Mouse (Mus musculus) gastrocnemius, postnatal 36 days (tissue): ENCODE data around the gene Cdsn. TPM values are rescaled to one million over a fixed set of nuclear protein-coding genes. Genes with fewer than 3 reads are reported as not detected.
"Not testable (repeated sequence)": the region's sequence is repeated elsewhere in the genome, so short reads cannot be mapped to it uniquely, and the experiment has no call there.

Experiments used
- DNase-seq, 2 experiments: peaks; one replicate each; pipeline ENCODE4 v3.0.0; 2022
- intact Hi-C: fragments of 180-260 bp; cut with DNase I; formaldehyde crosslinking; loops from one replicate; pipeline ENCODE4 v1.15.1; 2025
- long read RNA-seq, 2 experiments: library from polyadenylated mRNA; stranded (forward); transcript quantifications; one replicate each; pipeline ENCODE4 v2.0.0; 2021
- total RNA-seq, 2 experiments: library from RNA; stranded (reverse); gene quantifications; 2 replicates each; pipeline ENCODE4 v1.2.3; 2021

The Cdsn gene
- not detected for total RNA-seq
- long read RNA-seq, experiment 1 = 0 reads
- long read RNA-seq, experiment 2 = 0 reads

- no peak for DNase-seq
- intact Hi-C loops = no loop called here
Observed at GRCm38 (mm10) chr17:35551881-35552414, at the start of gene Cdsn. Gene Cdsn (plus strand): TSS chr17:35552128.

- no peak for DNase-seq
- intact Hi-C loops = no loop called here
Observed at GRCm38 (mm10) chr17:35502226-35502625, 49.7 kb upstream of the Cdsn start.

DNA sequence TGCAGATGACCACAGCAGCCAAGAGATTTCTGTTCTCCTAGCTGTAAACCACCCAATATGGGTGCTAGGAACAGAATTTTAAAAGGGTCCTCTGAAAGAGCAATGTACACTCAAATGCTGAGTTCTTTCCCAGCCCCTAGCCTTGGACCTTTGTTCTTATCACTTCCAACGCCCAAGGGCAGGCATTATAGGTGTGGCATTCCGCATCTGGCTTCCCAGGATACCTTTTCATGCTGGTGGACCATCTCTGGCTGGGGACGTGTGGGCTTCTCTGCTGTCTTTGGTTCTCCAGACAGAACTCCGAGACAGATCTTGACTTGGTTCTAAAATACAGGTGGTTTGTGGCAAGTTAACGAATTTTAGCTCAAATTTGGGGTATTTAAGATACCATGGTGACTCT lies 49.2 kb upstream of the Cdsn start:
- no peak for DNase-seq
- intact Hi-C loops = no loop called here

DNA sequence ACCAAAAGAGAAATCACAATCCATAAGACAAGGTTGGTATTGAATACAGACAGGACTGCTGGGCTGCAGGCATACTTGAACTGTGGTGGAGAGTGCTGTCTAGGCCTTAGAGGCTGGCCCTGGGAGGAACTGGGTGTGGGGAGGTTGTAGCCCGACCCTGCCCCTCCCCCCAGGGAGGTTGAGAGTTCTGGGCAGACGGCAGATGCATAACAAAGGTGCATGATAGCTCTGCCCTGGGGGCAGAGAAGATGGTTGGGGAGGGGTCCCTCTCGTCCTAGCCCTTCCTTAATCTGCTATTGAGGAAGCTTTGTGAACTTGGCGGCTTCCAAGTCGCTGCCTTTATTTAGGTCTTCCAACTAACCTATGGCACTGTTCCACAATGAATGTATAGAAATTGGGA lies 48.1 kb upstream of the Cdsn start:
- DNase-seq = no peak
- intact Hi-C loops = no loop called here

DNA sequence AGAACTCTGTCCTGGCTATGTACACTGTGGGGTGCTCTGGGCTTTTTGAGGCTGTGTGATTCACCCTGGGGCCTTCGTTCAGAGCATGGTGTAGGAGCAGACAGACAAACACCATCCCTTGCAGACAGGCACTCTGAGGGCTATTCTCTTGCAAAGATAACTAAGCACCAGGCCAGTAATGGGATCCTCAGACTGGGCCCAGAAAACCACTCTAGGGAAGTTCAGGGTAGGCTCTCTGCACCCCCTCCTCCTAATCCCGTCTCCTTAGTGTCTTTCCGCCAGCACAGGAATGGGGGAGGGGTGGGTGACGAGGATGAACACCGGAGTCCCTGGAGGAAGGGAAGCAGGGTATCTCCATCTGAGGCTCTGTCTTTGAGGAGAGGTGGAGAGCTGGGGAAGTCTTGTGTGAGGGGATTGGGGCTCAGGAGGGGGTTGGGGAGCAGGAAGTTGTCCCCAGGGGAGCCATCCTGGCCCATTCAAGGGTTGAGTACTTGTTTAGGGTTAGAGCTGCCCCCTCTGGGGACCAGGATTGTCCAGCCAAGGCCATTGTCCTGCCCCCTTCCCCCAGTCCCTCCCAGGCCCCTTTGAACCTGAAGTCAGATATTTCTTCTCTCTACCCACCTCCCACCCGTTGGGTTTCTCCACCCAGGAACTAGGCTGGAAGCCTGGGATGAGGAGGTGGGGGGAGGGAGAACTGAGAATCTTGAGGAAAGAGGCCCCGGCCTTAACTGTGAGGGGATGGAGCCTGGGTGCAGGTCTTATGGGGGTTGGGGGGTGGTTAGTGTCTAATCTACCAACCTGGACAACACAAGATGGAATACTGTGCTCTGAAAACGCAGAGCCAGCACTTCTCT lies 47.1 kb upstream of the Cdsn start:
- intact Hi-C loops = no loop called here
- DNase-seq = no peak

DNA sequence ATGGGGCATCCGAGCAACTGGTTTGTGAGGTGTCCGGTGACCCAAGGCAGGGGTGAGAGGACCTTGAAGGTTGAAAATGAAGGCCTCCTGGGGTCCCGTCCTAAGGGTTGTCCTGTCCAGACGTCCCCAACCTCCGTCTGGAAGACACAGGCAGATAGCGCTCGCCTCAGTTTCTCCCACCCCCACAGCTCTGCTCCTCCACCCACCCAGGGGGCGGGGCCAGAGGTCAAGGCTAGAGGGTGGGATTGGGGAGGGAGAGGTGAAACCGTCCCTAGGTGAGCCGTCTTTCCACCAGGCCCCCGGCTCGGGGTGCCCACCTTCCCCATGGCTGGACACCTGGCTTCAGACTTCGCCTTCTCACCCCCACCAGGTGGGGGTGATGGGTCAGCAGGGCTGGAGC lies 46.2 kb upstream of the Cdsn start, which contains the start of gene Pou5f1:
Gene Pou5f1 (plus strand): TSS at position 243 of the 400 bp plus-strand sequence.
- no peak for DNase-seq
- intact Hi-C loops = no loop called here

- intact Hi-C loops = no loop called here
- DNase-seq = no peak
Observed at GRCm38 (mm10) chr17:35506881-35507280, 45.0 kb upstream of the Cdsn start.

DNA sequence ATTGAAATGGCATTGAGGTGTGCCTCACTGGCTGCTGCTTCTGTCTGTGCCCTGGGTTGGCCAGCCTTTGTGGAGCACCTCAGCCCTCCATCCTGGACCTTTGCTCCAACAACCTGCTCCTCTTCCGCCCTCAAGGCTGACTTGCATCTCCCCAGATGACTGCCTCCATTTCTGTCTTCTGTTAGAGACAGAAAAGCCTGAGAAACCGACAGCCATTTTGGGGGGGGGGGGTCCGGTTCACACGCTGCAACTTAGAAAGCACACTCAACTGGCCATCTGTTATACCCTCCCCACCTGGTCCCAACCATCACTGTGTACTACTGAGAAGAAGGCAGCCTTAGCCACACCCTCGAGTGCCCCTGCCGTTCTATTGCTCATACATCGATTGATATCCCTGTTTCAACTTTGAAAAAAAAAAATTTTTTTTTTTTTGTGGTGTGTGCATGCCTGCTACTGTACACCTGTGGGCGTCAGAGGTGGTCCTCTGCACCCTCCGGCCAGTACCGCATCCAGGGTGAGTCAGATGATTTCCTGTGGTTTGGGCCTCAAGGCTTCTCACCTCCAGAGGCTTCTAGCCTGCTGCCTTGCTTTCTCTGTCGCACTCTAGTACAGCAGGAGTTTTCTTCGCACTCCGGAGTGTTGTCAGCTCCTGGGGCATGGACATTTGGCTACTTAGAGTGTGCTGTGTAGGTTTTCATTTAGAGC lies 44.2 kb upstream of the Cdsn start:
- intact Hi-C loops = no loop called here
- no peak for DNase-seq

GRCm38 (mm10) chr17:35508279-35508678 lies 43.6 kb upstream of the Cdsn start:
- intact Hi-C loops, DNase-seq: not testable (repeated sequence)

- intact Hi-C loops = no loop called here
- no peak for DNase-seq
Observed at GRCm38 (mm10) chr17:35509284-35509683, 42.6 kb upstream of the Cdsn start.

DNA sequence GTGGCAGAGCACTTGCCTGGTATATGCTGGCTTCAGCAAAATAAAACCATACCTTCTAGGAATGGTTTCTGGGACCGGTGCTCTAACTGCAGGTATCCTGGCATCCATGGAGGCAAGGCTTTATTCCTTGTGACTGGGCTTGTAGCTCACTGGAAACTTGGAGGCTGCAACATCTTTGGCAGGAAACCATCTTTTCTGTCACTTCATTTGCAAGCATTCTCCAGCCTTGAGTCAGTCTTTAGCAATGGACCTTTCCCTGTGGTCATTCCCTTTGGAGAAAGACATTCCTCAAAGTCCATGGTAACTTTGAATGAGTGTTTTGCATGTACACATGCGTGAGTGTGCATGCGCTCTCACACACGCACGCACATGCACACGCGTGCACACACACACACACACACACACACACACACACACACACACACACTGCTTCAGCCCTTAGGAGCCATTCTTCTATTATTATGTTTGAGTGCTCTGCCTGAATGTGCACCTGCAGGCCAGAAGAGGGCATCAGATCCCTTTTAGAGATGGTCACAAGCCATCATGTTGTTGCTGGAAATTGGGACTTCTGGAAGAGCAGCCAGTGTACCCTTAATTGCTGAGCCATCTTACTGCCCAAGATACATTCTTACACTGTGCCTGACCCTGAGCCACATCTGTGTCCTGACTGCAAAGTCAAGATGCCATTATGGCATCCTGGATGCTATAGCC lies 38.9 kb upstream of the Cdsn start:
- DNase-seq = no peak
- intact Hi-C loops = no loop called here

DNA sequence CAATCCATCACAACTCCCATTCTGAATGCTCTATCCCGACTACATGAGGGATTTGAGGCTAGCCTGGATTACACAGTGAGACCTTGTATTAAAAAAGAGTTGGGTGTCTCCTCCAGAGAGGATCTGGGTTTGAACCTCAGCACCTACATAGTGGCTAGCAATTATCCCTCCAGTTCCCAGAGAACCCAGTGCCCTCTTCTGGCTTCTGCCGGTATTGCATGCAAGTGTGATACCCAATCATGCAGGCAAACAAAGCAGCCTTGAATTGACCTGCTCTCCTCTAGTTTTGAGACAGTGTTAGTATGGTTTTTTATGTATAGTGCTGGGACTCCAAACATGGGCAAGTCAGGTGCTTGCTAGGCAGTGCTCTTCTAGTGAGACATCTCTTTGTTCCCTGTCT lies 38.0 kb upstream of the Cdsn start:
- DNase-seq = peak; percentile 58 to 64
- intact Hi-C loops = no loop called here

- intact Hi-C loops = no loop called here
- no peak for DNase-seq
Observed at GRCm38 (mm10) chr17:35514756-35515155, 37.2 kb upstream of the Cdsn start.

DNA sequence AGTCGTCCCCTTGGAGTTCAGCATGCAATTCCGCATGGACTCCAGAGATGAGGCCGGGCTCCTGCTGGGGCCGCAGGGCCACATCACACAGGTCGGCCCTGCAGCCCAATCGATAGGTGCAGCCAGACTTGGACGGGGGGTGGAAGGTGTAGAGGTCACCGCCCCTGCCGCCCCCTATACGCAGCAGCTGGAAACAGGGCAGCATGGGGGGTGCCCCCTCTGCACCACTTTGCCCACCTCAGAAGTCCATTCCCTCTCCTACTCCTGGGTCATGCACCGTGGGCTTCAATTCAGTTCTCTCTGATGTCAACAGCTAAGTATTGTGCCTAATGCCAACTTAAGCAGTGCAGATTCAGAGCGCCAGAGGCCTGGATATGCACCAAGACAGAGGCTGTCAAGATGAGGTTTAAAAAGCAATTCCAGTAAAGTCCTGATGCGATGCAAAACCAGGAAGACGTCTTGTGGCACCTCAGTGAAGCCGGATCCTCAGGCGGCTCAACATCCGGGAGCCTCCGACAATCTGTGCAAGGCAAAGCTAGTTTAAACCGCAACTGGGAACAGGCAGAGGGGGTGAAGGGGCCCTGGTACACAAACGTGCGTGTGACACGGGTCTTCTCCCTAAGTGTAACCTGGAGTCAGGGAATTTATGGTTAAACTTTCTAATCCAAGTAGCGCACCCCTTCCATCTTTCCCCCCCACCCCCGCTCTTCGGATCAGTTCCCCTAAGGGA lies 35.9 kb upstream of the Cdsn start:
- intact Hi-C loops = no loop called here
- DNase-seq = no peak

GRCm38 (mm10) chr17:35516652-35517500 lies 35.1 kb upstream of the Cdsn start, which contains the start of the genes Tcf19 and Cchcr1:
Gene Tcf19 (minus strand): TSS chr17:35516824.
Gene Cchcr1 (plus strand): TSS chr17:35517100.
- DNase-seq = peak; percentile 88 to 97
- intact Hi-C loops = no loop called here

- DNase-seq = no peak
- intact Hi-C loops = no loop called here
Observed at GRCm38 (mm10) chr17:35517526-35517925, 34.4 kb upstream of the Cdsn start.

DNA sequence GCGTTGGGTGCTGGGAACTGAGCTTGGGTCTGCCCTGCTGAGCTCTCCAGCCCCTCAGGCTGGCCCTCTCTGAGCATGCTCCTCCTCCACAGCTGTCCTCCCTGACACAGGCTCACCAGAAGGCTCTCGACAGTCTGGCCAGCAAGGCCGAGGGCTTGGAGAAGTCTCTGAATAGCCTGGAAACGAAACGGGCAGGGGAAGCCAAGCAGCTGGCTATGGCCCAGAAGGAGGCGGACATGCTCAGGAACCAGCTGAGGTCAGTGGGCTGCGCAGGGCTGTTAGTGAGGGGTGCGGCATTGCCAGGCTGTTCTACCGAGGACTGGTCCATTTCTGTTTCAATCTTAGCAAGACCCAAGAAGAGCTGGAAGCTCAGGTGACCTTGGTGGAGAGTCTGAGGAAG lies 27.6 kb upstream of the Cdsn start:
- intact Hi-C loops = loop anchor here (10.0 kb wide), 1 partner anchor 680 kb away; no protein-coding TSS in a partner anchor
- no peak for DNase-seq

- intact Hi-C loops = loop anchor here (10.0 kb wide), 1 partner anchor 682 kb away; no protein-coding TSS in a partner anchor
- DNase-seq = no peak
Observed at GRCm38 (mm10) chr17:35526644-35527043, 25.3 kb upstream of the Cdsn start.

- DNase-seq = no peak
- intact Hi-C loops = no loop called here
Observed at GRCm38 (mm10) chr17:35532360-35532759, 19.6 kb upstream of the Cdsn start.
